Mouse (Mus musculus): Measurements from ENCODE around the gene Sorcs2.

Sorcs2 gene

GRCm38 (mm10) chr5:36355683-36356082, 42.3 kb downstream of the Sorcs2 start:
- DNase-seq = no peak

- no peak for DNase-seq
These were observed 44.3 kb downstream of the Sorcs2 start for GRCm38 (mm10) chr5:36353679-36354078.

GRCm38 (mm10) chr5:36353194-36353593, 44.7 kb downstream of the Sorcs2 start:
- no peak for DNase-seq

GRCm38 (mm10) chr5:36346698-36347097, 51.2 kb downstream of the Sorcs2 start:
- DNase-seq = no peak

GRCm38 (mm10) chr5:36339283-36339682, 58.7 kb downstream of the Sorcs2 start:
- DNase-seq = no peak

GRCm38 (mm10) chr5:36336252-36336651, 61.7 kb downstream of the Sorcs2 start:
- DNase-seq = no peak

DNA sequence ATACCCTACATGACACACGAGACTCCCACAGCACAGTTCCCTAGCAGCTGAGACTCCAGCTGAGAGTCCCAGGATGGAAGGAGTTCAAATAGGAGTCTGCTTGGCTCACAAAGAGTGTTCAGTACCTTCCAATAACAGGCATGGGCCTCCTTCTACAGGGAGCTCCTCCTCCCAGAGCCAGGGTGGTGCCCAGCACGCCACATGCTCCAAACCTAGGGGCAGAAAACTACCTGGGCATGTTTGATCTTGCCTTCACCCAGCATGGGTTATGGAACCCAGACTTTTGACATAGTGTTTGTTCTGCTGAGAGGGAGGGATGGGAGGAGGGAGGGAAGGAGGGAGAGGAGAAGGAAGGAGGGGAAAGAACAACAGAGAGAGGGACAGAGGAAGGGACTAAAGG, 62.3 kb downstream of the Sorcs2 start:
- DNase-seq = no peak

GRCm38 (mm10) chr5:36334227-36334626, 63.7 kb downstream of the Sorcs2 start:
- DNase-seq = no peak

GRCm38 (mm10) chr5:36330472-36331155, 67.3 kb downstream of the Sorcs2 start:
- DNase-seq = no peak

- peak; percentile 32 for DNase-seq
These were observed 71.6 kb downstream of the Sorcs2 start for GRCm38 (mm10) chr5:36326057-36327010.

- no peak for DNase-seq
These were observed 73.8 kb downstream of the Sorcs2 start for GRCm38 (mm10) chr5:36324140-36324572.

DNA sequence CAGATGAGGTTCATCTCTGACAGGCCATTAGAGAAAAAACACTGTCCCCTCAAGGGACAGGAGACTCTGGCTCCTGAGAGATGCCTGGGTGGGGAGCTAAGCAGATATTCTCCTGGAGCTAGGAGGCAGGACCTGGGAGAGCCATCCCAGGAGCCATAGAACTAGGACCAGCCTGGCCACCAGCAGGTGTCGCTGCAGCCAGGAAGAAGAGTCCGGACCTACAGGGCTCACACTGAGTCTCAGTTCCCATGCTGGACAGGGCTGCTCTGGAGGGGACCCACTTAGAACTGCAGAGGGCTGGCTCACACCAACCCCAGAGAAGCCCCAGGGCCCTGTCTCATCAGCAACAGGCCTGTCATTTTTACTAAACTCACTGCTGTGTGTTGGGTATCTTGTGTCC, 74.4 kb downstream of the Sorcs2 start:
- peak; percentile 84 for DNase-seq

DNA sequence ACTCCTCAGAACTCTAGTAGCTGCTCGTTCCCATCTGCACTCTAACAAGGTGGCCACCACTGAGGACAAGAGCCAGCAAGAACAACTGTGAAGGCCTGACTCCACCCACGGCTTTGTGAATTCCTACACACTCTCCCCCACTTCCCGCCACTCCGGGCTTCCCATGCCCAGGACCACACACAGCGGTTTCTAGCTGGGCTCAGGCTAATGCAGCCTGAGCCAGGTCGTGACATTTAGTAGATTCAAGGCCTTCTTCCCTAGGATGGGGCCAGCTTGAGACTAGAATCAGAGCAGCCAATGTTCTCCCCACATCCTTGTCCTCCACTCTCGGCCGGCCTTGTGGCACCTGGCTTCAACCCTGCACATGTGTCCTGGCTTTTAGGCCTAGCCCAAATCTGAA, 76.4 kb downstream of the Sorcs2 start:
- no peak for DNase-seq

GRCm38 (mm10) chr5:36320667-36321066, 77.3 kb downstream of the Sorcs2 start:
- DNase-seq = peak; percentile 17

DNA sequence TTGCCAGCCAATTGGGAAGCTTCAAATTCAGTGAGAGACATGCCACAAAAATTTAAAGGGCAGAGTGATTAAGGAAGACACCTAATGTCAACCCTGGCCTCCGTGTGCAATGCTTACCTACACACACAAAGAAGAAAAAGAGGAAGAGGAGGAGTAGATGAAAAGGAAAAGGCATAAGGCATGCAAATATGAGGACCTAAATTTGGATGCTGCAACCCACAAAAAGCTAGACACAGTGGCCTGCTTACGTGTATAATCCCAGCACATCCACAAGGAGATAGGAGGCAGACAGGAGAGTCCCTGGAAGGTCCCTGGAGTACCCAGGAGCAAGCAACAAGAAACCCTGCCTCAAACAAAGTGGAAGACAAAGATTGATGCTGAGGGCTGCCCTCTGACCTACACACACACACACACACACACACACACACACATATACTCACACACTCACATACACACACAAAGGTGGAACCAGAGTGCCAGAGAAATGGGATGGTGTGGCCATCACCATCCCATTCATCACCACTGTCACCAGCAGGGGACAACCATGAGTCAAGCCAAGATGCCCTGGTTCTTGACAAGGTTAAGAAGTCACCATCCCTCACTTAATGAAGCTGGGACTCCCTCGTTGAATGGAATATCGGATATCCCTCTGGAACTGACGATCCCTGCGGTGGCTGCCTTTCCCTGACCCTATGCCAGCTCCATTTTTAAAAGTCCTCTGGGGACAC, 80.1 kb downstream of the Sorcs2 start:
- peak; percentile 29 for DNase-seq

DNA sequence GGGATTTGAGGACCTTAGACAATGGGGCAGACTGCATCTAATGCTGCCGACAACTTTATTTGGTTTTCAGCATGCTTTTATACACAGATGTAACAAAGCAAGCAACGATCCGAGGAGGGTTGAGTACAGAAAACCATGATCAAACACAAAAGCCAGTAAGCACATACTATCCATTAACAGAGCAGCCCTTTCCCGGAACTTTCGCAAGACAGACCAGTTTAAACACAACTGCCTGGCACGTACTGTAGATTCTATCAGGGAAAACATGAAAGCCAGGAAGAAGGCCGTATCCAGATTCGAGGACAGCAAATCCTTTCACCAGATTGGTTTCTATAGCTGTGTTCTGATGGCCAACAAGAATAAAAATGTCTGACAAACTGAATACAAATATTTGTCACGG, 82.8 kb downstream of the Sorcs2 start:
- DNase-seq = no peak

- DNase-seq = no peak
These were observed 84.4 kb downstream of the Sorcs2 start for GRCm38 (mm10) chr5:36313353-36314079.

DNA sequence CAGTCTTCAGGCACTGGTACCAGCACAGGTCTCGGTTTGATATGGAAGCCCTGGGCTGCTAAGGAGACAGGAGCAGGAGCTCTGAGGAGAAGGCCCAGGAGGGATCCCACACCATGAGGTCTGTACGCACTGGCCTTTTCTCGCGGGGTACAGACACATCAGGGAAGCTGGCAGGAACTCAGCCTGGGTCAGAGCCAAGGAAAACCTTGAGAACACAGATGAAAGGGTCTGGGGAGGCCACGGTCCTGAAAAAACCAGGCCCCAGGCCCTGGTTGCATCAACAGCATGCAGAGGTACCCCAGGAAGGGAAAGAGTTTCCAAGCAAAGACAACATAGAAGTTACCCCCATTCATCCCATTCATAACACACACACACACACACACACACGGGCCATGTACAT, 85.0 kb downstream of the Sorcs2 start:
- no peak for DNase-seq

DNA sequence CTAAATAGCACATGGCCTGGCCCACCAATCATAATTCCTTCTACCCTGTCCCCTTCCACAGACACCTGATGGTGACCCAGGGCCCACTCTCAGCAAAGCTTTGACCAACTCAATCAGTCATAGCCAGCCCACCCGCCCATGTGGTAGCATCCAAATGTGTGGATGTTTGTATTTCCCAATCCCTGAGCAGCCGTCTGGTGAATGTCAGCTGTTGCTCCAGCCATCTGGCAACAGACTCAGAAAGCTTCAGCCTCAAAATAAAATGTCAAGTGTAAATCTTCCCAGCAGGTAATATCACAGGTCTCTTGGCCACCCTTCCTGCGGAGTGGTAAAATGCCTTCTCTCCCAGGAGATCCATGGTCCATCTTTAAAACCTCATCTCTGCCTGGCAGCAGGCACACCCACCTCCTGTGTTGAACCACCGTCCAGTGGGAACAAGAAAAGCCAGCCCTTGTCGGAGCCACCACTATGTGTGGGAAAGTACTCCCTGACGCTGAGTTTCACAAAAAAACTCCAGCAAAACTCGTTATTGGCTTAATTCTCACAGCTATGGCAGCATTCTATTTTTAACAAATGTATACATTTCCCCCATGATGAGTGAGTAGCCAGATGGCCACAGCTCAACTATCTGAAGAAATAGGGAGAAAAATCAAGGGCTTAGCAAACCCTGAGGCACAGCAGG, 93.5 kb downstream of the Sorcs2 start:
- no peak for DNase-seq

DNA sequence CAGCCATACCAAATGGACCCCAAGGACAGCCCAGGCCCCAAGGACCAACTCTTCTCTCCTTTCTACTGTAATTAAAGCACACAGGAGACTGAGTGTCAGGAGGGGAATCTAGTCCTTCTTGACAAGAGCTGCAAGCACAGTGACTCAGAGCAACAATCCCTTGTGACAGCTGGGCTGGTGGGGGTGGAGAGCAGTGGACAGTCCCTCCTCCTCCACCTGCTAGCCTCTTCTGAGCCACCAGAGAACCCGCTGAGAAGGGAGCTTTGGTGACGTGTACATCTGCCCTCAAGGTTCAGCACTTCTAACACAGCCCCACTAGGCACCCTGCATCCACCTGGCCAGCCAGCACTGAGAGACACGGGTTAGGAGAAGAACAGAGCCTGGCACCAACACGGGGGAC, 96.8 kb downstream of the Sorcs2 start:
- no peak for DNase-seq

DNA sequence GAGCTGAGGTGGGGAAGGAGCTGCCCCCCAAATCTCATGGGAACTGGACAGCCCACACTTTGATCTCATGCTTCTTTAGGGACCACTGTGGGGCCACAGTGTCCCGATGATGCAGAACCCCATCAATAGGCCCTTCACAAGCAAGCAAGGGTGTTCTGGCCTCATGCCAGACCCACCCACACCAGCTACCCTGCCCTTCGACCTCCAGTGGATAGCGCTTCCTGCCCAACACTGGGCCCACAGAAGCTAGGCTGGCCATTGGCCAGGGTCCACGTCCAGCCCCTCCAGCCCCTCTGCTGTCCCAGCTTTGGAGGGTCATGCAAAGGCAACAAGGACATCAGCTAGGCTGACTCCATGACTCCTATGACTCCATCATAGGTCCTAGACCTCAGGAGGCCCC, 99.9 kb downstream of the Sorcs2 start:
- no peak for DNase-seq

GRCm38 (mm10) chr5:36297246-36297645, 100.7 kb downstream of the Sorcs2 start:
- no peak for DNase-seq

All from thymus, postnatal 14 days (tissue).